Mouse (Mus musculus) kidney, adult 2 months (tissue): ENCODE results near the gene Hipk3. TPM values are rescaled to one million over a fixed set of nuclear protein-coding genes. Genes with fewer than 3 reads are reported as not detected.

Experiments
- DNase-seq: peaks from one replicate; pipeline ENCODE4 v3.0.0; 2021
- H3K27ac ChIP-seq: fragments of 200-500 bp; 2 replicates; pipeline ENCODE4 v1.5.1; 2012; ENCODE audit warnings: low read depth, low read length, control low read depth, inconsistent platforms; ENCODE audit not compliant: insufficient read depth
- H3K27me3 ChIP-seq: fragments of 200-500 bp; replicated peaks from 2 replicates; pipeline ENCODE4 v1.6.1; 2012; ENCODE audit warnings: mild to moderate bottlenecking, moderate library complexity, low read length, inconsistent platforms; ENCODE audit not compliant: control insufficient read depth, insufficient read depth
- H3K36me3 ChIP-seq: fragments of 200-500 bp; 2 replicates; pipeline ENCODE4 v1.6.1; 2012; ENCODE audit warnings: mild to moderate bottlenecking, moderate library complexity, low read length, inconsistent platforms; ENCODE audit not compliant: control insufficient read depth, insufficient read depth
- H3K4me1 ChIP-seq: fragments of 200-500 bp; 2 replicates; pipeline ENCODE4 v1.6.1; 2011; ENCODE audit warnings: low read length; ENCODE audit not compliant: control insufficient read depth, insufficient read depth
- H3K4me3 ChIP-seq: fragments of 200-500 bp; 2 replicates; pipeline ENCODE4 v1.5.1; 2011; ENCODE audit warnings: mild to moderate bottlenecking, low read depth, low read length, control low read depth; ENCODE audit not compliant: insufficient read depth
- CTCF ChIP-seq: fragments of 200-500 bp; conservative IDR thresholded peaks from 2 replicates; pipeline ENCODE4 v1.5.1; 2011; ENCODE audit warnings: low read depth, mild to moderate bottlenecking, control low read depth, low read length, moderate library complexity, mixed read lengths; ENCODE audit not compliant: insufficient read depth, insufficient read length
- POLR2A ChIP-seq: fragments of 200-500 bp; IDR thresholded peaks from one replicate; pipeline ENCODE4 v1.6.1; 2011; ENCODE audit warnings: low read depth, low read length, control low read depth
- WGBS: fragments of 180-500 bp; shearing (Covaris S2); methylation state at CpG from one replicate; pipeline ENCODE4 v1.1.7; 2018; 5-methylcytosine and 5-hydroxymethylcytosine counted together
- polyA plus RNA-seq: library from polyadenylated mRNA; depleted of rRNA; stranded (reverse); fragments of >200 nt; gene quantifications from 2 replicates; pipeline ENCODE4 v1.2.3, GENCODE M21; 2012

Gene Hipk3
- polyA plus RNA-seq, 1 experiment: 37.5 TPM

- H3K4me1 ChIP-seq: peaks cover 3% of the 10 kb centered on the region
- no peak overlapping the region for H3K4me3 ChIP-seq
- 45% methylated on average over 2 of the region's 2 CpGs for WGBS
- no peak for DNase-seq
- no peak overlapping the region for H3K27ac ChIP-seq
- H3K27me3 ChIP-seq: no peaks in the 10 kb centered on the region
- TF ChIP-seq POLR2A (no peak), CTCF (no peak)
- no peaks in the 10 kb centered on the region for H3K36me3 ChIP-seq
These were observed 2.9 kb downstream of the Hipk3 start for GRCm38 (mm10) chr2:104491221-104491795.

- Histone ChIP-seq H3K27me3 (no peaks in the 10 kb centered on the region), H3K4me1 (peaks cover 3% of the 10 kb centered on the region), H3K27ac (no peak overlapping the region), H3K36me3 (no peaks in the 10 kb centered on the region), H3K4me3 (no peak overlapping the region)
- DNase-seq: no peak
- 39% methylated on average over 2 of the region's 2 CpGs for WGBS
- no peak for TF ChIP-seq CTCF
- no peak for TF ChIP-seq POLR2A
These were observed 3.5 kb downstream of the Hipk3 start for GRCm38 (mm10) chr2:104490761-104491160.

GRCm38 (mm10) chr2:104489851-104490250, 4.4 kb downstream of the Hipk3 start:
- DNase-seq: no peak
- WGBS: 97% methylated on average over 2 of the region's 2 CpGs
- Histone ChIP-seq H3K36me3 (no peaks in the 10 kb centered on the region), H3K4me3 (no peak overlapping the region), H3K4me1 (peaks cover 3% of the 10 kb centered on the region), H3K27me3 (no peaks in the 10 kb centered on the region), H3K27ac (no peak overlapping the region)
- TF ChIP-seq POLR2A: no peak
- TF ChIP-seq CTCF: no peak

GRCm38 (mm10) chr2:104484438-104484837, 9.8 kb downstream of the Hipk3 start:
- no peak for DNase-seq
- no peaks in the 10 kb centered on the region for H3K36me3 ChIP-seq
- WGBS: 37% methylated on average over 5 of the region's 5 CpGs
- H3K27me3 ChIP-seq: no peaks in the 10 kb centered on the region
- TF ChIP-seq POLR2A: no peak
- no peak overlapping the region for H3K4me3 ChIP-seq
- H3K4me1 ChIP-seq: peaks cover 22% of the 10 kb centered on the region
- no peak overlapping the region for H3K27ac ChIP-seq

GRCm38 (mm10) chr2:104482156-104482555, 12.1 kb downstream of the Hipk3 start:
- no peaks in the 10 kb centered on the region for H3K36me3 ChIP-seq
- peak overlapping the region; percentile 71; the same call in 1 of the 2 replicates for H3K27ac ChIP-seq
- peak; percentile 86 for DNase-seq
- TF ChIP-seq CTCF: no peak
- TF ChIP-seq POLR2A: no peak
- H3K4me3 ChIP-seq: no peak overlapping the region
- H3K27me3 ChIP-seq: no peaks in the 10 kb centered on the region
- peaks cover 29% of the 10 kb centered on the region for H3K4me1 ChIP-seq

GRCm38 (mm10) chr2:104479054-104479453, 15.2 kb downstream of the Hipk3 start:
- 43% methylated on average over 4 of the region's 4 CpGs for WGBS
- no peak overlapping the region for H3K4me3 ChIP-seq
- no peak overlapping the region for H3K27ac ChIP-seq
- H3K27me3 ChIP-seq: no peaks in the 10 kb centered on the region
- peak; percentile 59 for DNase-seq
- H3K4me1 ChIP-seq: peaks cover 24% of the 10 kb centered on the region
- TF ChIP-seq POLR2A: no peak
- TF ChIP-seq CTCF: no peak
- H3K36me3 ChIP-seq: no peaks in the 10 kb centered on the region

- H3K27ac ChIP-seq: no peak overlapping the region
- no peak for TF ChIP-seq CTCF
- TF ChIP-seq POLR2A: no peak
- H3K4me3 ChIP-seq: no peak overlapping the region
- peaks cover 19% of the 10 kb centered on the region; the same call in 1 of the 2 replicates for H3K4me1 ChIP-seq
- H3K27me3 ChIP-seq: no peaks in the 10 kb centered on the region
- no peaks in the 10 kb centered on the region for H3K36me3 ChIP-seq
- DNase-seq: no peak
- 76% methylated on average over 2 of the region's 2 CpGs for WGBS
These were observed 16.7 kb downstream of the Hipk3 start for GRCm38 (mm10) chr2:104477398-104478015.
